Mouse (Mus musculus): ENCODE results near the gene Mrpl52.

GRCm38 (mm10) chr14:54413877-54414700, 12.6 kb upstream of the Mrpl52 start:
- no peak for TF ChIP-seq POLR2A (IDR thresholded peaks at IDR 0.05; ENCODE audit: insufficient read depth, low read depth, low read length)
- no peak for TF ChIP-seq CTCF (IDR thresholded peaks at IDR 0.05)

Data from heart, adult 2 months (tissue).